Mouse (Mus musculus): ENCODE data around the gene Agrp. TPM values are rescaled to one million over a fixed set of nuclear protein-coding genes. Genes with fewer than 3 reads are reported as not detected.

Agrp gene
- polyA plus RNA-seq, 1 experiment = 1.7 TPM

- H3K4me1 ChIP-seq (ENCODE audit: control insufficient read depth, insufficient read depth, low read length) = peaks cover 29% of the 10 kb centered on the region
- 5% methylated on average over 1 of the region's 1 CpGs for WGBS
- DNase-seq = peak; percentile 80
- no peak for TF ChIP-seq POLR2A (IDR thresholded peaks at IDR 0.05; ENCODE audit: borderline replicate concordance, extremely low read depth, low read depth, low read length)
- TF ChIP-seq CTCF (IDR thresholded peaks at IDR 0.05; ENCODE audit: insufficient read depth, low read length) = peak; percentile 94
- no peak overlapping the region for H3K4me3 ChIP-seq (replicated peaks; ENCODE audit: extremely low read depth, low read depth, low read length)
Measured at GRCm38 (mm10) chr8:105533892-105534329, 103.3 kb downstream of the Agrp start.

GRCm38 (mm10) chr8:105533439-105533838 lies 103.8 kb downstream of the Agrp start:
- H3K4me3 ChIP-seq (replicated peaks; ENCODE audit: extremely low read depth, low read depth, low read length) = no peak overlapping the region
- no peak for DNase-seq
- 8% methylated on average over 2 of the region's 2 CpGs for WGBS
- H3K4me1 ChIP-seq (ENCODE audit: control insufficient read depth, insufficient read depth, low read length) = peaks cover 29% of the 10 kb centered on the region
- TF ChIP-seq POLR2A (IDR thresholded peaks at IDR 0.05; ENCODE audit: borderline replicate concordance, extremely low read depth, low read depth, low read length) (no peak), CTCF (IDR thresholded peaks at IDR 0.05; ENCODE audit: insufficient read depth, low read length) (no peak)

- peak; percentile 66 for DNase-seq
- TF ChIP-seq POLR2A (IDR thresholded peaks at IDR 0.05; ENCODE audit: borderline replicate concordance, extremely low read depth, low read depth, low read length) (no peak), CTCF (IDR thresholded peaks at IDR 0.05; ENCODE audit: insufficient read depth, low read length) (peak; percentile 65)
- WGBS = 36% methylated on average over 2 of the region's 2 CpGs
- Histone ChIP-seq H3K4me1 (ENCODE audit: control insufficient read depth, insufficient read depth, low read length) (peaks cover 24% of the 10 kb centered on the region), H3K4me3 (replicated peaks; ENCODE audit: extremely low read depth, low read depth, low read length) (no peak overlapping the region)
Measured at GRCm38 (mm10) chr8:105531774-105532173, 105.4 kb downstream of the Agrp start.

GRCm38 (mm10) chr8:105529271-105529670 lies 107.9 kb downstream of the Agrp start:
- no peak for DNase-seq
- H3K4me1 ChIP-seq (ENCODE audit: control insufficient read depth, insufficient read depth, low read length) = peaks cover 17% of the 10 kb centered on the region
- no peak overlapping the region for H3K4me3 ChIP-seq (replicated peaks; ENCODE audit: extremely low read depth, low read depth, low read length)
- WGBS = 79% methylated on average over 3 of the region's 3 CpGs
- TF ChIP-seq POLR2A (IDR thresholded peaks at IDR 0.05; ENCODE audit: borderline replicate concordance, extremely low read depth, low read depth, low read length) (no peak), CTCF (IDR thresholded peaks at IDR 0.05; ENCODE audit: insufficient read depth, low read length) (no peak)

GRCm38 (mm10) chr8:105528206-105528605 lies 109.0 kb downstream of the Agrp start:
- peaks cover 9% of the 10 kb centered on the region for H3K4me1 ChIP-seq (ENCODE audit: control insufficient read depth, insufficient read depth, low read length)
- 96% methylated on average over 1 of the region's 1 CpGs for WGBS
- no peak overlapping the region for H3K4me3 ChIP-seq (replicated peaks; ENCODE audit: extremely low read depth, low read depth, low read length)
- no peak for TF ChIP-seq POLR2A (IDR thresholded peaks at IDR 0.05; ENCODE audit: borderline replicate concordance, extremely low read depth, low read depth, low read length)
- no peak for DNase-seq

GRCm38 (mm10) chr8:105527110-105527509 lies 110.1 kb downstream of the Agrp start:
- no peak for DNase-seq
- no peak overlapping the region for H3K4me3 ChIP-seq (replicated peaks; ENCODE audit: extremely low read depth, low read depth, low read length)
- H3K4me1 ChIP-seq (ENCODE audit: control insufficient read depth, insufficient read depth, low read length) = peaks cover 2% of the 10 kb centered on the region; the same call in 1 of the 2 replicates
- WGBS = 68% methylated on average over 2 of the region's 2 CpGs
- TF ChIP-seq POLR2A (IDR thresholded peaks at IDR 0.05; ENCODE audit: borderline replicate concordance, extremely low read depth, low read depth, low read length) (no peak), CTCF (IDR thresholded peaks at IDR 0.05; ENCODE audit: insufficient read depth, low read length) (no peak)

GRCm38 (mm10) chr8:105522890-105523289 lies 114.3 kb downstream of the Agrp start:
- DNase-seq = no peak
- H3K4me3 ChIP-seq (replicated peaks; ENCODE audit: extremely low read depth, low read depth, low read length) = no peak overlapping the region
- TF ChIP-seq CTCF (IDR thresholded peaks at IDR 0.05; ENCODE audit: insufficient read depth, low read length) (no peak), POLR2A (IDR thresholded peaks at IDR 0.05; ENCODE audit: borderline replicate concordance, extremely low read depth, low read depth, low read length) (no peak)
- H3K4me1 ChIP-seq (ENCODE audit: control insufficient read depth, insufficient read depth, low read length) = peaks cover 12% of the 10 kb centered on the region
- 54% methylated on average over 9 of the region's 9 CpGs for WGBS

- no peak for DNase-seq
- no peak for TF ChIP-seq POLR2A (IDR thresholded peaks at IDR 0.05; ENCODE audit: borderline replicate concordance, extremely low read depth, low read depth, low read length)
- TF ChIP-seq CTCF (IDR thresholded peaks at IDR 0.05; ENCODE audit: insufficient read depth, low read length) = no peak
- WGBS = 73% methylated on average over 21 of the region's 21 CpGs
- no peak overlapping the region for H3K4me3 ChIP-seq (replicated peaks; ENCODE audit: extremely low read depth, low read depth, low read length)
- peaks cover 17% of the 10 kb centered on the region for H3K4me1 ChIP-seq (ENCODE audit: control insufficient read depth, insufficient read depth, low read length)
Measured at GRCm38 (mm10) chr8:105521995-105522769, 115.0 kb downstream of the Agrp start.

GRCm38 (mm10) chr8:105521061-105521460 lies 116.1 kb downstream of the Agrp start:
- 45% methylated on average over 3 of the region's 3 CpGs for WGBS
- Histone ChIP-seq H3K4me3 (replicated peaks; ENCODE audit: extremely low read depth, low read depth, low read length) (no peak overlapping the region), H3K4me1 (ENCODE audit: control insufficient read depth, insufficient read depth, low read length) (peaks cover 17% of the 10 kb centered on the region)
- no peak for DNase-seq
- TF ChIP-seq POLR2A (IDR thresholded peaks at IDR 0.05; ENCODE audit: borderline replicate concordance, extremely low read depth, low read depth, low read length) (no peak), CTCF (IDR thresholded peaks at IDR 0.05; ENCODE audit: insufficient read depth, low read length) (no peak)

GRCm38 (mm10) chr8:105520521-105520920 lies 116.7 kb downstream of the Agrp start:
- H3K4me1 ChIP-seq (ENCODE audit: control insufficient read depth, insufficient read depth, low read length) = peaks cover 17% of the 10 kb centered on the region
- 62% methylated on average over 5 of the region's 5 CpGs for WGBS
- no peak for DNase-seq
- H3K4me3 ChIP-seq (replicated peaks; ENCODE audit: extremely low read depth, low read depth, low read length) = no peak overlapping the region
- TF ChIP-seq CTCF (IDR thresholded peaks at IDR 0.05; ENCODE audit: insufficient read depth, low read length) (no peak), POLR2A (IDR thresholded peaks at IDR 0.05; ENCODE audit: borderline replicate concordance, extremely low read depth, low read depth, low read length) (no peak)

All from lung, adult 2 months (tissue).